Mouse (Mus musculus) mouse embryonic stem cell (cell line): Measurements from ENCODE around the gene Prex1.

ENCODE experiments used
- in situ Hi-C, 2 experiments: fragments of 300-500 bp; cut with MboI; formaldehyde crosslinking; loops; 1 replicate in 1 of 2; 3 replicates in 1 of 2; pipeline ENCODE4 v1.14.3; 2019 to 2020; ENCODE audit warnings: low sequenced_read_pairs in 2 of 2, low pct_unique_long_range_greater_than_20kb in 1 of 2, mixed read lengths in 1 of 2; ENCODE audit not compliant: unreplicated experiment in 1 of 2

Gene Prex1

DNA sequence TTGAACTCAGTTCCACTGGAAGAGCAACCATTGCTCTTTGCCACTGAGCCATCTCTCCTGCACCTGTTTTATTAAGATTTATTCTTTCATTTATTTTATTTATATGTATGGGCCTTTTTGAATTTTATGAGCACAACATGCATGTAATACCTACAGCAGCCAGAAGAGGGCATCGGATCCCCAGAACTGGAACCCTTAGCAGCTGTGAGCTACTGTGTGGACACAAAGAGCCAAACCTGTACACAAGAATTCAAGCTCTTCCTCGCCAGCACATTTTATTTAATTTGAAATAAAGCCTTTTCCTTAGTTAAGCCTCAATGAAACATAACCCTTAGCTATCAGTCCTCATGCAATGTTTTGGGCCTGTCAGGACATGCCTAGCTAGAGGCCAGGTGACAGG is 158.1 kb downstream of the Prex1 start:
- in situ Hi-C loops: loop anchor here in 1 of 2 experiments (25.0 kb wide), 2 partner anchors 193 to 618 kb away; no protein-coding TSS in a partner anchor

DNA sequence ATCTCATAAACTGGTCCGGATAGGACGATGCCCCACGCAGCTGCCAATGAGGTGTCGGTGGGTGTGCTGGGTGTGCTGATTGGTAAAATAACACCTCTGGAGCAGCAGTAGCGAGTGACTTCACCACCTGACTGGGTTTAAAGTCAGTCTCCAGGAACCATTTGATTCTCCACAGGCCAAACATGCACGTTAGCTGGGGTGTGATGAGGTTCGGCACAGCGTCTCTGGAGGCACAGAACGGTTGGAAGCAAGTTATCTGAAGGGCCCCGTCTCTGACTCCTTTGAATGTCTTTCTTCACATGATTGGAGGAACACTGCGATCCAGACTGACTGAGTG is 159.5 kb downstream of the Prex1 start:
- in situ Hi-C loops: loop anchor here in 1 of 2 experiments (25.0 kb wide), 2 partner anchors 192 to 617 kb away; no protein-coding TSS in a partner anchor

DNA sequence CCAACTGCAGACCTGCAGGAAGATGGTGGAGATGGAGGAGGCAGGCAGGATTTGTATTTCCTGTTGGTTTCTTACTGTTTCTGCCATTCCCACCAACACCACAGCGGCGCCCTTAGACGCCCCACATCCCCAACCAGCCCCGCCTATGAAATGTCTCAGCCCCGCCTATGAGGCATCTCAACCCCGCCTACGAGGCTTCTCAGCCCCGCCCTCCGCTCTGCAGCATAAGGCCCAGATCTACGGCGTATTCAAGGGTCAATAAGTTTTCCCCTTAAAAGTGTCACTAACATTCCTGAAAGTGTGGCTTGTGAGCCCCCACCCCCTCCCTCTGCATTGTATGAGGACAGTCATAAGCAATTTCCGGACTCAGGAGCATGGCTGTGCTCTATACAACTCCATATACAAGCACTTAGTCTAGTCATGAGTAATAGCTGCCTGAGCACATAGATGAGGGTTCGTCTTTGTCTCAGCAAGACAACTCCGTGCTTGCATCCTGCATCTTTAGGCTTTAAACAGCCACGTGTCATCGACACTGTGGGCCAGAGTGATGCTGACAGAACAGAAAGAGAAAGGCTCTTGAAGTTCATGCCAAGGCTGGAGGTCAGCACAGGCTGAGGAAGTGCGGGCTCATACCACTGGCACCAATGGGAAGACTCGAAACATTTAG is 160.0 kb downstream of the Prex1 start:
- in situ Hi-C loops: loop anchor here in 1 of 2 experiments (25.0 kb wide), 2 partner anchors 191 to 616 kb away; no protein-coding TSS in a partner anchor

DNA sequence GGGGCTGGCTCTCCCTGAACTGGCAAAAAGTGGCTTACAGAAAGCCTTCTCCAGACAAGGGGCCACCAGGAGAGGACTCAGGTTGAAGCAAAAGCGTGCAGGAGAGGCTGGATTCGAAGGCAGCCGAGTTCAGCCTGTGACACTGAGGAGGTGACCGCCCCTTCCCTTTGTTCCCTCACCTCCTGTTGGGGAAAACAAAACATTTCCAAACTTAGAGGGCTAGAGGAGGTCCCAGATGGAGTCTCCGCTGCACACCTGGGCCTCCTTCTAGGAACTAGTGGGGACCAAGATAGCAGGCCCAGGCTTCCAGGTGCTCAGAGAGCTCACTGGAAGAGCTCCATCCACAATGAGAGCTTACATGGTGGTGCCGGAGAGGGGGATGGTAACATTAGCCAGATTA is 161.0 kb downstream of the Prex1 start:
- in situ Hi-C loops: loop anchor here in 1 of 2 experiments (25.0 kb wide), 2 partner anchors 190 to 615 kb away; no protein-coding TSS in a partner anchor

DNA sequence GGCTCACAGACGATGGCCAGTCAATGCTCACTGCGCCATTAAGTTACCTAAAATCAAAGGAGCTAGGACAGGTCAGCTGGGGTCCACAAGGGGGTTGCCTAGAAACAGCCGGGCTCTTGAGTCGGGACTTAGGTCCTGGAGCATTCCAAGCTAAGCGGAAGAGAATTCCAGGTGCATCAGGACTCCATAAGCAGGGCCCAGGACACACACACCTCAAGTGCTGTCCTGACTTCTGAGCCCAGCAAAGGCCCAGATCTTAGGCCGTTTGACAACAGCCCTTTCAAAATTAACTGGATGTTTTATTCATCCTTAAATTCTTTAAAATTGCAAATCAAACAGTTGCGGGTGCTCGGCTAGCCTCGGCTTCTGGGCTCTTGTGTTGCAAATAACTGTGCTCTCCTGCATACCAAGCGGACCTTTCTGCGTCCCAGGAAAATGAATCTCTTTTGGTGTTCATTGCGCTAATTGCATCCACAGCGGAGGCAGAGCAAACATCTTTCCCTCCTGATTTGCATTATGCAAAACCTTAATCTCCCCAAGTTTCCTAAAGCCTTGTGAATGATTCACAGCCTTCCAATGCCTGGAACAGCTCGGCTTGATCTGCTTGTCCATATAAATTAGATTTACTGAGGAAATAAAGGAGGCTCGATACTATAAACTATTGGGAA is 161.7 kb downstream of the Prex1 start:
- in situ Hi-C loops: loop anchor here in 1 of 2 experiments (25.0 kb wide), 2 partner anchors 190 to 615 kb away; no protein-coding TSS in a partner anchor

DNA sequence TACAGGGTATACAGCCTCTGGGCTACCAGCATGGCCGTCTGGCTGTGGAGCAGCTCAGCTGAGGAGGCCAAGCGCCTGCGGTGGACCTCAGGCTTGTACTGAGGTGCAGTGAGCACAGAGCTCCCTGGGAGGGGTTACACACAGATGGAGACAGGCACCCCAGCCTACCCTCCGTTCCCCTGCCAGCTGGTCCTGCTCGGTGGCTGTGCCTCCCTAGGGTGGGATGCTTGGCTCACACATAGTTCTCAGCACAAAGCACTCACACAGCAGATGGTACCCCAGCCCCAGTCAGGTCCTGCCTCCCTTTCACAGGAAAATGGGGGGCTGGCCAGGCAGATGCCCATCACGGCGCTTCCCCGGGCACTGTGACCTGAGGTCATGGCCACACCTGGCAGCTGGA is 163.8 kb downstream of the Prex1 start:
- in situ Hi-C loops: loop anchor here in 1 of 2 experiments (25.0 kb wide), 2 partner anchors 188 to 613 kb away; no protein-coding TSS in a partner anchor

DNA sequence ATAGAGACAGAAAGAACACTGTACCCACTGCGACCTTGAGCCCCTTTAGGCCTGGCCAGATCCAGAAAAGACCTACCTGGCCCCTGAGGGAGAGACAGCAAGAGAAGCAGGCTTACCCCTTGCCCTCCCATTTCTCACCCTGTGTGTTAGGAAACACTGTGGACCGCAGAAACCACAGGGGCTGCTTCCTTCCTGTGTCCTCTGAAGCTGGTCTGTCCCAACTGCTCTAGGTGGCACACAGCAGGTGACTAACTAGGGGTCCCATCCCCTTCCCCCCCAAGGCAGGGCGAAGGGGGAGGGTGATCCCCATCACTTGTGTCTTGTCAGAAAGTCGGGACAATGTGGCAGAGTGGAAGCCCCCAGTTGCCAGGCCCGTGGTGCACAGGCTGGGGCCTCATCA is 164.6 kb downstream of the Prex1 start:
- in situ Hi-C loops: no loop called here

DNA sequence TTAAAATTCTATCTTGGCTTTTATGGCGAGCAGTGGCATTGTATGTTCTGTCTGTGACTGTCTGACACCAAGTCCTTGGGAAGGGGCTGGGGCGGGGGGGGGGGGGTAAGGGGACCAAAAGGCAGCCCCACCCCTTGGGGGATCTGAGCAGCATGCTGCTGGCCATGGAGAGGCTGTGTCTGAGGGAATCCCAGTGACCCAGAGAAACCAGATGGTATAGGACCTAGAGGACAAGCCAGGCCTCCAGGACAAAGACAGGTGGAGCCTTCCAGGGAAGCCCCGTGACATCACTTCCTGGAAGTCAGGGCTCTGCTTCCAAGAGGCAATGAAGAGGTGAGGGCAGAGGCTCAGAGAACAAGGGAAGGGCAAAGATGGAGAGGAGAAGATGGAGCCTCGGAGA is 168.1 kb downstream of the Prex1 start:
- in situ Hi-C loops: no loop called here

DNA sequence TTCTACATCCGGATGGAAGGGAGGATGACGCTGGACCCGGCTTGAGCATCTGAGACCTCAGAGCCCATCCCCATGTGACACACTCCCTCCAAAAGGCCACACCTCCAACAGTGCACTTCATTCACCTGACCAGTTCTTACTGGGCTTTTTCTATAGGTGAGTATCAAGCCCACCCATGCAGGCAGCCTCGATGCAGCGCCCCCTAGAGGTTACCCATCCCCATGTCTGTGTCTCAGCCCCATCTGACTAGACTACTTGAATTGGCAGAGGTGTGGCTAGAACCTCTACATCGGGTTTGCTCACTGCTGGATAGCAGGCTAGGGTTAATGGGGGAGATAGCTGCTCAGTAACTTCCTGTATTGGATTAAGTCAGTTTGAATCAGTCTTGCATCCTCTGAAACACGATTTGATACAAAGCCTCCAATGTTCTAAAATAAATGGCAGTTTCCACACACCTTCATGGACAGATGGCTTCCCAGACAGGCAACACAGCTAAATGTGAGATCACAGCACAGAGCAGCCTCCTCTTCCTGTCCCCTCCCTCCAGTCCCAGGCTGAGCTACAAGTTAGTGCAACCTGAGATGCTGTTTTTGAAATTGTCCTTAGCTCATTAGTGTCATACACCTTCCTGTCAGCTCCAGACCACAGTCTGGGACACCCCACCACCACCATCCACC is 168.9 kb downstream of the Prex1 start:
- in situ Hi-C loops: no loop called here

DNA sequence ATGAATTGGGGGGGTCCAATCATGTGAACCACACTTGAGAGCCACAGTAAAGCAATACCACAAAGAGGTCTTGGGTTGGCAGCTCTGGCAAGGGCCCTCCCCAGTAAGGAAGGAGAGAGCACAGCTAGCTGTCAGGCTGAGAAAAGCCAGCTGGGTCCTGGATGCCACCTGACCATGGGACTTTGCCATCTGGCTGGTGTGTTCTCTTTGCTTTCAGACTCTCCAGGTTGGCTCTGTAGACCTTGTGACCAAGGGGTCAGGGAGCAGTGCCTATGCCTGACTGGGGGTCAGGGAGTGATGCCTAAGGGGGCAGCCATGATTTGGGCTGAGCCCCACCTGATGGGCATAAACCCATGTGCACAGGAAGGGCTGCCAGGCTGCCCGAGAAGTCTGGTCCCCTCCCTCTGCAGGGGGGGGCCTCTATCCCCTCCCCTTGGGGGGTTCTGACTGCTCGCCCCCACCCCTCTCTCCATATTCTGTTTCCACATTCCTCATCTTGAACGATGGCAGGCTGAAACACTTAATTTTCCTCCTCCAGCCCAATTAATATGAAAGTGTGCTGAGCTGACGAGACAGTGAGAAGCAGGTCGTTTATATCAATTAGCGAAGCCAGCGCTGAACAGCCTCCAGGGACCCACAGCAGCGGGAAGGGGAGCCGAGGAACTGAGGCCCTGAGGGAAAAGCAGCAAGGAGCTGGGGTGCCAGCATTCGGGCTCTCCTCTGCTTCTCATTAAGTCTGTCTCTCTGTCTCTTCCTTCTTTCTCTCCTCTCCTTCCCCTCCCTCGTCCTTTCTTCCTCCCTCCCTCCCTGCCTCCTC is 172.3 kb downstream of the Prex1 start:
- in situ Hi-C loops: no loop called here

DNA sequence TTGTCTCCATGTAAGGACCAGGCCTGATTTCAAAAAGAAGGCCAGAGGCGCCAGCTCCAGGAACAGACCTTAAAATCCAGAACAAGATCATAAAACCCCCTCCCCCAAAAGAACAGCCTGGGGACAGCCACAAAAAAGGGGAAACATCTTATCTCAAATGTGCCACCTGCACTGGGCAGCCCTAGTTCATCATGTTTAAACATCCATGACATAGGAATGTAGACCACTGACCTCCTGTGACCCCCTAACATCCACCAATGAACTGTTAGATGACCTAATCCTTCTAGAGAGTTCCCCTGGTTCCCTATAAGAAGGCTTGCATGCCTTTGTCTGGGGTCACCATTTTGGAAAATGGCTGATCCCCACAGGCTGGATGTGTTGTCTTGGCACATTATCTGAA is 173.4 kb downstream of the Prex1 start:
- in situ Hi-C loops: no loop called here

DNA sequence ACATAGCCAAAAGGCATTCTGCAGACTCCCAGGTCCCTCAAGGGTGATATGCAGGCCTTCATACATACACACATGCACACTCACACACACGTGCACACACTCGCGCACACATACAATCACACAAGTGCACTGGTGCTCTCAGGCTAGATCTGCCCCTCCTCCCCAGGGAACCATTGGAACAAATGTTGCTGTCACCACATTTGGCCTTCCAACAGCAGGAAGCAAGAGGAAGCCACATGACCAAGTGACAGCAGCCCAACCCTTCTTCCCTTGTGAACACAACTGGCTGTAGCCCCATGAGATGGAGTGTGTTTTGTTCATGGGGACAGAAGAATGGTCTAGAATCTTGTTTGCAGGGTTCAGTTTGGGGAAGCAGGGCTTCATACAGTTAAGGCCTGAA is 176.7 kb downstream of the Prex1 start:
- in situ Hi-C loops: no loop called here

DNA sequence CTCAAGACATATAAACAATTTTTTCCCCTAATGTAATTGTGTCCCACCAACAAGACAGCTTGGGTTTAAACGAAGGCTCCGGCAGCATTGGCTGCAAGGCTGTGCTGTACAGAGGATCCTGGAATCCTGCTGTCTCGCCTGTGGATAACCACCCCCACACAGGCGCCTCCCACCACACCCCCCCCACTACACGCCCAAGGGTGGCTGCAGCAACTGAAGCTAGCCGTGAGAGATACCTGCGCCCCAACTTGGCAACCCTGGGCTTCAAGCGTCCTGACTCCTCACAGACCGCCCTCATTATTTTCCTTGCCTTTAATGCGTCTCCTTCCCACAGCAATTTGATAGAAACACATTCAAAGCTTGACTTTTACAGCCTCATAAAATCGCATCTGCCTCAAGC is 178.1 kb downstream of the Prex1 start:
- in situ Hi-C loops: no loop called here

DNA sequence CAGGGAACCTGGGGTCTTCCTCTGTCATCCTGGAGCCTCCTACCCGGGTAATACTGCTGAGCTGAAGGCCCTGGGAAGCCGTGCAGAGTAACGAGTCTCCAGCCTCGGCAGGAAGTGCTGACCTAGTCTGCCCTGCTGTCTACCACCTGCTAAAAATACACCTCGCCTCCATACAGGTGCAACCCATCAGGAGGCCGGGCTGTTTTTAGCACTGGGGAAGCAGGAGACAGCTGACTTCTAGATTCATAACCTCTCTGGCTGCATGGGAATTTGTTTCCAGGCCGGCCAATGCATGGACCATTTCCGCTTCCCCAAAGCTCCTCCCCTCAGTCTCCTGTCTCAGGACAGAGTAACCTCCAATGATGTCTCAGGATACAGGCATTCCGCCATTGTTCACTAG is 187.4 kb downstream of the Prex1 start:
- in situ Hi-C loops: no loop called here

DNA sequence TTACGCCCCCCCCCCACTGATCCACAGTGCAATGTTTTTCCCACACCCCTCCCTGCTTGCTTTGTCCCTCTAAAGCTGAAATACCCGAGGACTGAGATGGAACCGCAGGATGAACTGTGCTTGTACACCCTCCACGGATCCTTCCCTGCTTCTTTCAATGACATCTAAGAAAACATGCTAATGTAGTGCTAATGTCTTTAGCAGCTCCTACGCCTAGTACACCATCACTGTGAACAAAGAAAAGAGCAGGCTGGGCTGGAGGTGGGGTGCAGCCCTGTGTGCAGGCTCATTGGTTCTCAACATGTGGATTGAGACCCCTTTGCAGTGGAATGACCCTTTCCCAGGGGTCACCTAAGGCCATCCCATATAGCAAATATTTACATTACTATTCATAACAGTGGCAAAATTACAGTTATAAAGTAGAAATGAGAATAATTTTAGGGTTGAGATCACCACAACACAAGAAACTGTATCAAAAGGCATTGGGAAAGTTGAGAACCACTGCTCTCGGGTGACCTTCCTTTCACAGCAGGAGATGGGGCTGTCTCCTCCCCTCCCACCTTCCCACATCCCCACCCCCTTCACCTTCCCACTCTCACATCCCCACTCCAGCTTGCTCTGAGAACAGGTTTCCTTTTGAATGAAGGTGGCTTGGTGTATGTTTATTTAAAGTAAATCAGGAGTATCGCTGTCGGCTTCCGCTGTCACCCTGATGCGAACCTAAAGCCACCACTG is 190.3 kb downstream of the Prex1 start:
- in situ Hi-C loops: no loop called here

DNA sequence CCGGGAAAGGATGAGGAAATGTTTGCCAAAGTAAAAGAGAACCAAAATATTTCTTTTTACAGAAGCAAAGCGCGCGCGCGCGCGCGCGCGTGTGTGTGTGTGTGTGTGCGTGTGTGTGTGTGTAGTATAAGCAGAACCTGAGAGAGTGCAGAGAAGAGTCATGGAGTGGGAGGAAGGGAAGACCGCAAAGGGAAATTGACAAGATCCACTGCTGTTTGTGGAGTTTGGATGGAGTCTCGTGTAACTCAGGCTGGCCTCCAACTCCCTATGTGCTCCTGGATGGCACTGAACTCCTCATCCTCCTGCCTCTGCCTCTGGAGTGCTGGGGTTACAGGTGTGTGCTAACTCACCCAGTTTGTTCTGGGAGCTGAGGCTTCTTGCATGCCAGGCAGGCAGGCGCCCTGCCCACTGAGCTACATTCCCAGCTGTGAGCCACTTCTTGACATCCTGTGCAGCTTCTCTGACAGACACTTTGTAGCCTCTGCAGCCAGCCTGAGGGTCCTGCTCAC is 191.0 kb downstream of the Prex1 start:
- in situ Hi-C loops: no loop called here

DNA sequence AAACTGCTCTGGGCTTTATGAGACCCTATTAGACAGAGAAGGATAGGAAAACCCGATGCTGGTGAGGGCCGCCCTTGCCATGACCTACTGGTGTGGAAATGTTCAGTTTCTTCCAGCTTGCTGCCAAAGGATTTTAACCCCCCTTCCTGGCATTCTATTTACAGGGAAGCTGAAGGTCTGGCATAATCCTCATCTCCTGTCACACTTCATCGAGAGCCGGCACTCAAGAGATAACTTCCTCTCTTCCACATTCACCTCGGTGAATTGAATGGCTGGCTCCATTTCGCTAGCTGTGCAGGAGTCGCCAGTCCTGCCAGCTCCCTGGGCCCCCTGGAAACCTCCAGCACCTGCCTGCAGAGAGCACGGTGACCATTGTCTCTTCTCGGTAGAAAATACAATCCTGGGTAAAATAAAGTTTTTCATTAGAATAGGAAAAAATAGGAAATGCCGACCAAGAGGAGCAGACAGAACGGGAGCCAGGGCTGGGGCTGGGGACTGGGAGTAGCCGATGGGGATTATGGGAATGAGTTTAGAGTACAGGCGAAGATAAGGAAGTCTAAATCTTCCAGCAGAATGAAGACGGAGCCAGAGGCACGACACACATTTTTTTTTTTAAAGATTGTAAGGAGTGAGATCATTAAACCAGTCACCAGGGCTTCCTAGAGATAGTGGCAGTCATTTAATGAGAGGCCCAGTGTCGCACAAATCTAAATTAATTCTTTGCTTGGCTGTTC is 191.6 kb downstream of the Prex1 start:
- in situ Hi-C loops: no loop called here
